Mouse (Mus musculus): ENCODE data around the gene Trp53tg5.

Gene Trp53tg5

DNA sequence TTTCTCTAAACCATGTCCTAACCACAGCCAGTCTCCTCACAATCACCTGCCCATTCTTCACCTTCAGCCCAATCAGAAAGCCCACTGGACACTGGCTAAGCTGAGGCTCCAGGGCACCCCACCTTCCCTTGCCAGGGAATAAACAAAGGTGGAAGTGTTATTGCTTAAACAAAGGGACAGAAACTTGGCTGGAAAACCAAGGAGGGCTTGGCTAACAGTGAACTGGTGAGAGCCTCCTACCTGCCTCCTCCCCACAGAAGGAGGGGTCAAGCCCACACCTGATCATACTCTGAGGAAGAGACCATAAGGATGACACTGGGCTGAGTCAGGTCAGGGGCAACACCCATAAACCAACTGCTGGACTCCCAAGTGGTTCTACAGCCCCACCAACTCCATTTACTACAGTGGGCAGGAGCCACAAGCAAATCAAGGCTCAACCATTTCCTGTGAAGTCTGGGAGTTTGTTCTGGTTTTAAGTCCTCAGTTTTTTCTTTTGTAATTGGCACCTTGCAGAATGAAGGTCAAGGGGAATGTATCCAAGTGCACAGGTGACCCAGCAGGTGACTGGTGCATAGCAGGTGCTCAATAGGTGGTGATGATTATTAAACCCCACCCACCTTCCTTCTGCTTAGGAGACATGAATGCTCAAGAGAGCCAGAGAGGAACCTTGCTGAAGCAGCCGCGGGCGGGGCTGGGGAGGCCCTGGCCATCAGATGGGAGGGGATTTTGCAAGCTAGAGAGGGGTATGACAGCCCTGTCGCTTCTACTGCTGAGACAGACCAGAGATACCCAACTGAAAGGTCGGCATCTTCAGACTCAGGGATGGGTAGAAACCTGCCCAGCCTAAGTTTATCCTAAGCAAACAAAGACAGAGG is 38.1 kb downstream of the Trp53tg5 start:
- in situ Hi-C loops (cut with MboI; ENCODE audit: unreplicated experiment in 2 of 2): no loop called here

DNA sequence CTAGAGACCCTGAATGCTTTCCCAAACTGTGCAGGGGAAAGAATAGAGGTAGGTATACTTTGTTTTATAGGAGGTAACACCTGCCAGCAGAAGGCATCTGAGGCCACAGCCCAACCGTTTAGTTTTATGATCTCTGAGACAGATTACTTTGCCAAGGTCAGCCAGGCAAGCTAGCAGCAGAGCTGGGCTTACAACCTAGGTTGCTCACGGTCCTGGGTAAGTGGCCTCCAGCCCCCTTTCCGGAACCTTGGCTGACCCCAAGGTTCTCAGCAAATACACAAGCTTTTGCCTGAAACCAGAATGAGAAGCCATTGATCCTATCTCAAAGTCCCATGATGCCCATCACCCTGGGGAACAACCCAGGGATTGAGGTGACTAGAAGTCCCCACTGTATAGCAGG is 38.8 kb downstream of the Trp53tg5 start:
- in situ Hi-C loops (cut with MboI; ENCODE audit: unreplicated experiment in 2 of 2): no loop called here

DNA sequence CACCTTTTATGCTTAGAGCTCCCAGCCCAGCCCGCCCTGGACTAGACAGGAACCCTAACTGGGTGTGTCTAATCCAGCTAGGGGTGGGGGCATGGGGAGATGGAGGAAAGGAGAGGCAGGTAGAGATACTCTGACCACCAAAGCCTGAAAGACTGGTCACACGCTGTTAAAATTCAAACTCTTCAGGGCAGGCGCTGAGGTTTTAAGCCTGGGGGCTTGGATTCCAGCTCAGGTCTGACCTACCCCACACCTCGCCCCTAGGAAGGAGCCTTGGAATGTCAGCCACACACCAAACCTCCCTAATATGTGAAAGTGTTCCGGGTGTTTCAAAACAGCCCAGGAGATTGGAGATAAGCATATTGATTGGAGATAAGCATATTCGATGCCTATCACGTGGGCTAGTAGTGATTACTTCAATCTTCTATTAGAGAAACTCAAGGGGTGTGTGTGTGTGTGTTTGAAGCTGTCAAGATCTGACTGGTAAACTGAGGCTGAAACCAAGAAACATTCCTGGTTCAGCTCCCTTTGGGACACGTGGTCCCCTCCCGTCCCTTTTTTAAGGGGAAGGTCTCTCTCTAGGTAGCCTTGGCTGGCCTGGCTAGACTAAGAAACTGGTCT is 40.1 kb downstream of the Trp53tg5 start:
- in situ Hi-C loops (cut with MboI; ENCODE audit: unreplicated experiment in 2 of 2): no loop called here

DNA sequence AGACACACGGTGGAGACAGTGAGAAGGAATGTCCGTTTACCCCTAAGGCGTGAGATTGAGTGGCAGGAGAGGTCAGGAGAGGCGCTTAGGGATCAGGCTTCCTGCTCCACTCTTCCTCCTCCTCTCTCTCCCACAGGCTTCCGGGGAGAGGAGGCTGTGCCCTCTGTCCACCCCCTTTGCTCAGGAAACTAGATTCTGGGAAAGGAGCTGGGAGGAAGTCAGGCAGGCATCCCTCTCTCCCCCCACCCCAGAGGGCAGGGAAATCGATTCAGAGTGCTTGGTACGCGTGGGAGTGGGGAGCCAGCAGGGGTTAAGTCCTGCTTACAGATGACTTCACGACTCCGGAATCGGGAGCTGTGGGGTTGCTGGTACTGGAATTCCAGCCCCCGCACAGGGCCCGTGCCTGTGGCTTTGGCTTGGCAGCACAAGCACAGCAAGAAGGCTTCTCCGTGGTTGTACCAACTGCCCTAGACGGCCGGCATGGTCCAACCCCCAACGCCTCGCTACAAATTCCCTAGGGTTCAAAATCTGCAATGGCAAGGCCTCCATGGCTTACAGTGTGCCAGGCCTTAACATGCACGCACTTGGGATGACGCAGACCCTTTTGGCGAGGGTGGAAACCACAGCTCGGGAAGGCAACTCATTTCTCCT is 40.9 kb downstream of the Trp53tg5 start:
- in situ Hi-C loops (cut with MboI; ENCODE audit: unreplicated experiment in 2 of 2): no loop called here

DNA sequence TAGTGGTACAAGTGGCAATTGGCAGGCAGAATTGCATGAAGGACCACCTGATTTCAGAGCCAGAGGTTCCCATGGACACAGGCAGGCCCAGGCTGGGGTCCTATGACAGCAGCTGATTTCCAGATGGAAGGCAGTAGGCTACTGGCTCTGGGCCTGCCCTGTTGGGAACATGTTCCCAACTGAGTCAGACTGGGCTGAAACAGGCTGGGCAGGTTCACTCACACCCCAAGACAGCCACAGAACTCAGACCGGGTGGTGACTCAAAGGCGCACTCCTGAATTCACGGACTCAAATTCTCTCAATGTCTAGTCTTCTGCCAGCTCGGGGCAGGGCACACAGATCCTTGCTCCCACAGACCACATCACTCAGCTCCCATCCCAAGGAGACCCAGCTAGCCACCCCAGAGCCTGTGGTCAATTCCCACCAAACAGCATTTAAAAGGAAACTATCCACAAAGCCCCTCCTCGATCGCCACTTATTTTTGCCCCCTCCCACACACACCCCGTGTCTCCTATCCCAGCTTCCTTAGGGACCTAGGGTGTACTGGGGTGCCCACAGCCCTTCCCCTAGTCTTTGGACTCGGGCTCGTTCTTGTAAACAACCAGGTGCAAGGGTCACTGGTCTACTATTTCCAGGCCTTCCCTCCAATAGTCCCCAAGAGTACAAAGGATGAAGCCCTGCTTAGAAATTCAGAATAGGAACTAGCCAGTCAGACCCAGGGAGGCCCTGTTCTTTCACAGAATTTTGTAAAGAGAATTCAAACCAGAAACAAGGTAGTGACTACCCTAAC is 41.7 kb downstream of the Trp53tg5 start:
- in situ Hi-C loops (cut with MboI; ENCODE audit: unreplicated experiment in 2 of 2): no loop called here

DNA sequence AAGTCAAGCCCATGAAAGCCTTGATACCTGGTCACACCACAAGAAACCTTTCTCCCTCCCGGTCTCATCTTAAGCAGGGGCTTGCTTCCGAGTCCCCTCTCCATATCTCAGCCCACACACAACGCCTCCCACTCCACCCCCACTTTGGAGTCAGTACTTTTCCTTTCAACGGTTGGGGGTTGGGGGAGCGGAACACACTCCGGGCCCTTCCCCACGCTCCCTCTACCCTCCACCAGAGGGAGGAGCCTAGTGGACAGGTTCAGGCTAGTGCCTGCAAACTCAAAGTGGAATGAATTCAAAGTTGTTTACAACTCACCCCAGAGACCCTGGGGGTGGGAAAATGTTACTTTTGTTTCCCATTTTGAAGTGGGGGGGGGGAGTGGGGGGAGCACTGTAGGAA is 42.8 kb downstream of the Trp53tg5 start:
- in situ Hi-C loops (cut with MboI; ENCODE audit: unreplicated experiment in 2 of 2): no loop called here

DNA sequence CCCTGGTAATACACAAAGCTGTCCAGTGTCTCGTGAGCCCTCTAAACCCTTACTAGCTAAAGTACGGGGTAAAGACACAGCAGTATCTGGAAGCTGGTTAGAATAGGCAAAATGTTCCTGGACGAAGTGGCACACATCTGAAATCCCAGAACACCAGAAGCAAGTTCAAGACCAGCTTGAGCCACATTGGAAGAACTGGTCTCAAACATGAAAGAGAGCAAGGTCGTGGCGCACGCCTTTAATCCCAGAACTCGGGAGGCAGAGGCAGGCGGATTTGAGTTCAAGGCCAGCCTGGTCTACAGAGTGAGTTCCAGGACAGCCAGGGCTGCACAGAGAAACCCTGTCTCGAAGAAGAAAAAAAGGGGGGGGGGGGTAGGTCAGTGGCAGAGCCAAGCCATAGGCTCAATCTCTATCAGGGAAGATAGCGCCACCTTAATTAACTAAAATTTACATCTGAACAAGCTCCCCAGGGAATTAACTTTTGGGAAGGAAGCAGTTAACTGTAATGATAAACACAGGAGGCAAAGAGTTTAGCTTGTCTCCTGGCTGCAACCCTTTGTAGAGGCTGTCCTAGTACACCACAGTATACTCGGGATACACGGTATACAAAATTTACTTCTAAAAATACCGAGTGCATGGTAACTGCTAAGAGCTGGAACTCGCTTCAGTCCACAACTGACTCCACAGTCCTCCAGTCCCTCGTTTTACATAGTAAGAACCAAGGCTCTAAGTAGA is 43.5 kb downstream of the Trp53tg5 start:
- in situ Hi-C loops (cut with MboI; ENCODE audit: unreplicated experiment in 2 of 2): no loop called here

DNA sequence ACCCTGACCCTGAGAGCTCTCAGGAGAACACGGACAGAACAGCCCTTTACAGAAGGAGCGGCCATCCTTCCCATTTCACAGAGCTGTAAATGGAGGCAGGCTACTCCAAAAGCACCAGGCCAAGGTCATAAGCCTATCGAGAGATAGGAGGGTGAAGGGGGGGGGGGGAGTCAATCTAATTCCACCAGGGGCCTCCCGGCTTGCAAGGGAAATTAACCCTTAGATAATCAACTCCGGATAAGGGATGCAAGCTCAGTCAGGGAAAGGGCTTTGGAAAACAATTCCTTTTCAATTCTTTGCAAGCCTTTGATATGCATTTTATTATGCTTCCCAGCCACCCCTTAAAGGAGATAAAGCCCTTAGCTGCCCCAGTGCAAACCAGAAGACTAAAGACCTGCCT is 45.1 kb downstream of the Trp53tg5 start:
- in situ Hi-C loops (cut with MboI; ENCODE audit: unreplicated experiment in 2 of 2): no loop called here

DNA sequence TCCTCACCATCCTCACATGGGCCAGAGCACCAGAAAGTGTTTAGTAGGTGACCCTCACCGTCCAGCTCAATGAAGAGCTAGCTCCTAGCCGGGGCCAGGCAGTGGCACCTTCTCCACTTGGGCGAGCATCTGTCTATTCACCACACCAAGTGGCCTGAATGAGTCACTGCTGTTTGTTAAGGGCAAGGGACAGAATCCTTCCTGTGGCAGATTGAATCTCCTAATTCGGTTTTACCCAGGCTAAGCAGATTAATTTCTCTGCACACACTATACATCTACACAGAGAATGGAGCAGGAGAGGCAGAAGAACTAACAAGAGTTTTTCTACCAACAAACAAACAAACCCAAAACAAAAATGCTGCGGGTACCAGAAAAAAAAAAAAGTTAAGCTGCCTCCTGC is 46.6 kb downstream of the Trp53tg5 start:
- in situ Hi-C loops (cut with MboI; ENCODE audit: unreplicated experiment in 2 of 2): no loop called here

DNA sequence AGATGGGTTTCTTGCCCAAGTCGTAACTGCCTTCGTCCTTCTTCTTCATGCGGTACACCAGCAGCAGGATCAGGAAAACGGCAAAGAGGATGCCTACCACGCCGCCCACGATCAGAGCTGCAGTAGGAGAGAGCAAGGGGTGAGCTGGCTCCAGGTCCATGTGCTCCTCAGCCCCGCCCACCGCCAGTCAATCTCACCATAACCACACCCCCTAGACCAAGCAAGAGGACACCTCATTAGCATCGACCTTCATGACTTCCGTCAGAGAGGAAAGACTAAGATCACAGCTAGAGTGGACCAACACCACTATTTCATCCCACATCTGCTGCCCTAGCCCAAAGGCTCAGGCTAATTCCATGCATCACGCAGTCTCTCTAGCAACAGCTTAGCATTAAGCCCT is 47.4 kb downstream of the Trp53tg5 start:
- in situ Hi-C loops (cut with MboI; ENCODE audit: unreplicated experiment in 2 of 2): no loop called here

DNA sequence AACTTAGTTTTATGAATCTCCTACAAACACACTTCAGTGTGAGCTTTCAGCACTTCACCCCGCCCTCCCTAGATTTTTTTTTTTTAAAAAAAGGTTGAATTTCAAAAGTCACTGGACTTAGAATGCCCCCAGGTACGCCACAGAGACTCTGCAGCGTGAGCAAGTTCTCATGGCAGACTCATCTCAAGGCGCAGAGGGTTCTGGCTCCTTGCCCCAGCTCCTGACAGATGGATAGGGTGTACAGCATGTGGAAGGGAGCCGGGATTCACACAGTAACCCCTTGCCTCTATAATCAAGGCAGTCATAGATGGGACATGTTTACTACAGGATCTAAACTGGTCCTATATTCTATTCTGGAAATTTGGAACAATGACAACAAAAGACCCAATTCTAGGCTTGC is 48.1 kb downstream of the Trp53tg5 start:
- in situ Hi-C loops (cut with MboI; ENCODE audit: unreplicated experiment in 2 of 2): no loop called here

DNA sequence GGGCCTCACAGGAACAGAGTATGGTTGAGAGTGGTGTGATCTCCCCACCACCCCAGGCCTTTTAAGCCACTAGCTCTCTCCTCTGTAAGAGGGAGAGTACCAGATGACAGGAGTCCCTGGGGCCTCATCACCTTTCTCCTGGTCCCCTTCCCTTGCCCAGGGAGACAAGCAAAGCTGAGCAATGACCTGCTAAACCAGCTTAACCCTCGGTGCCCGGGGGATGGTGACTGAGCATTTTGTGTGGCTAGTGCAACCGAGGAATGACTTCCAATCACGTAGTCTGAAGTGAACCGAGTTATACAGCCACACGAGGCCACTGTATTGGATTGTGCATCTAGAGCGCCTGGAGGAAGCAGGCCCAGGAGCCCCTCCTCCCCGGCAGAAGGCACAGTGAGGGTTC is 49.1 kb downstream of the Trp53tg5 start:
- in situ Hi-C loops (cut with MboI; ENCODE audit: unreplicated experiment in 2 of 2): no loop called here

DNA sequence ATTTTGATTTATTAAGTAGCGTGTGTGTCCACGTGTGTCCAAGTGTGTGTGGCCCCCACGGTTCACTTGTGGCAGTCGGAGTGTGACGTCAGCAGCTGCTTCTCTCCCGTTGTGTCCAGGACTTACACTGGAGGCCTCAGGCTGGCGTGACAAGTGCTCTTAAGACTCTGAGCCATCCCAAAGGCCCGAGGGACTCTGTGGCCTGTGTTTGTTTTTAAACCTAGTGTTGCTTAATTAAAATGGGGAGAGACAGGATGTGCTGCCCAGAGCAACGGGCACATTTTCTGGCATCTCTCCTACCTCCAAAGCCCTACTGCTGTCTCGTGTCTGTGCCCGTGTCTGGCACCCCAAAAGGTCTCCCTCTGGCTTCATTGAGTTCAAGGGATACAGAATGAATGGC is 50.1 kb downstream of the Trp53tg5 start:
- in situ Hi-C loops (cut with MboI; ENCODE audit: unreplicated experiment in 2 of 2): no loop called here

DNA sequence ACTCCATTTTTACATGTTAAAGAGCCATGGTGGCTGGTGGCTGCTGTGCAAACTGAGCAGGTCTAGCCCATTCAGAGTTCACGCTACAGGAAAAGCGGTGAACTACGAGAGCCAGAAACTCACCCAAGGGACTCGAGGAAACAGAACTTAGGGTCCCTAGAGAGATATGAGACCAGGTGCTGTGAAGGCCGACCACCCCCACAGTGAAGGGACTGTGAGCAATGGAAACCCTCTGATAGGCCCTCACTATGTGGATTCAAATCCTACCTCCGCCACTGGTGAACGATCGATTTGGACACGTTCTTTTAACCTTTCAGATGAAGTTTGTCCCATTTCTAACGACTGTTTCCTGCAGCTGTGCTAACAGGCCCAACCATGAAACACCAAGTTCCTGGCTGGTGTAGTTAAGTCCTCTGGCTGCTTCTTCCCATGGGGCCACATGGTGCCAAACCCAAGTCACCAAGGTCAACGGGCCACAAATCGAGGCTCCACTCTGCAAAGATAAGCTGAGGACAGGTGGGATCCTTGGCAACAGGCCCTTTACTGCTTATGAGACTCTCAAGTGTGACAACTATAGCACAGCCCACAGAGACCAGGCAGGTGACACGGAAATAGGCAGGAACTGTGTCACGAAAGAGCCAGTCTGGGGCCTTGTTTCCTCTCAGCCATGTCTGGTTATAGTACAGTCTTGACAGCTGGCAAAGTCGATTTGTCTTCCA is 50.7 kb downstream of the Trp53tg5 start:
- in situ Hi-C loops (cut with MboI; ENCODE audit: unreplicated experiment in 2 of 2): no loop called here

DNA sequence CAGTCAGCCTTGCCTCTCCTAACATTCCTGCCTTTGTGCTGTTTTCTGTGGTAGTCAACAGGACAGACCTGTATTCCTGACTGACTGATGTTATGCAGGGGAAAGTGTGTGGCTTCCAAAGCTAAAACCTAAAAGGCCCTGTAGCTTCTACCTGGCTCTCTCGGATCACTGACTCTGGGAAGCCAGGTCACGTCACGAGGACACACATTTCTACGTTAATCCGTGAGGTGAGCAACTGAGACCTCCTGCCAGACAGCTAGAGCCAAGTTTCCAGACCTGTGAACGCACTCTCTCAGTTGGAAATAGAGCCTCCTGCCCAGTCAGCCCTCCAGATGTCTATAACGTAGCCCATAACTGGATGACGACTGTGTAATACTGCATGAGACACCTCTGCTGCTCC is 51.5 kb downstream of the Trp53tg5 start:
- in situ Hi-C loops (cut with MboI; ENCODE audit: unreplicated experiment in 2 of 2): no loop called here

DNA sequence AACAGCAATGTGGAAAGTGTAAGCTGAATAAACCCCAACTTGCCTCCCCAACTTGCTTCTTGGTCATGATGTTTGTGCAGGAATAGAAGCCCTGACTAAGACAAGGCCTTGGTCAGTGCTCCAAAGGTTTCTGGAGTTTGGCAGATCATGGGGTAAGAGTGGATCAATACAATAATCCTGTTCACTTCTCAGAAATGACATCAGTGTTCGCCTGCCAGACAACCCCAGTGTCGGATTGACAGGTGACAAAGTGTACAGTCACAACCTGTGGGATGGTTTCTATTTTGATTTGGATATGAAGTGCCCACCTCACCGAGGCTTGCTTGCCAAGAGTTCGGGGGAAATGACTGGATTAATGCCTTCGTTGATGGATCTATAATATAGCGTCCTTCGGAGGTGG is 52.2 kb downstream of the Trp53tg5 start:
- in situ Hi-C loops (cut with MboI; ENCODE audit: unreplicated experiment in 2 of 2): no loop called here
